Mouse (Mus musculus): Measurements from ENCODE around the gene Sec61a2. TPM values are rescaled to one million over a fixed set of nuclear protein-coding genes. Genes with fewer than 3 reads are reported as not detected.

Sec61a2 gene
- 28.2 TPM for polyA plus RNA-seq (2012; fragmentation: generic; extraction: Trizol)

DNA sequence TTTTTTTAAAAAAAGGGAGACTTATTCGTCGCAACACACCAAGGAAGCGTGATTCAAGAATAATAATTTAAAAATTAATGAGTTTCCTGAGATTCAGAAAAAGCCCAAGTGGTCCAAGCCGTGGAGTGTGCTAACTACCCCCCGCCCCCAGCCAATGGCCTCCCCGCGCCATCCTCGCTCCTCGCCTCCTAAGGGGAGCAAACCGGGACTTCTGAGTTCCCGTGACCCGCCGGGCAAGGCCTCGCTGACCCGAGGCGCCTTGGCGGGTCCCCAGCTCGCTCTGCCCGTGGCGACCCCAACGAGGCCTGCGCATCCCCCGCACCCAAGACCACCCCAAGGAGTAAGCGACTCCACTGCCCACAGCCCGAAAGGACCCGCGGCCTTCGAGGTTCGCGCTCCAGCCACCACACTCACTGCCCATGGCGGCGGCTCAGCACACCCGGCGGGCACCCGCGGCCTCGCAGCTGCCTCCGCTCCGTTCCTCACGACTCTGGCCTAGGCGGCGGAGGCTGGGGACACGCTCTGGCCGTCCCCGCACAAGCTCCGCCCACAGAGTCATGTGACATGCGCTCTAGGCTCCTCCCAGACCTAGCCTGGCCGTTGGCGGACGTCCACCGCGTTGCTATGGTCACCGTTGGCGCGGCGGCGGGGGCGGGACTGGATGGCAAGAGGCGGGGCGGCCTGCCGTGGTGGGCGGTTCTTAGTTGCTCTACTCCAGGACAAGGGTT lies at the start of gene Sec61a2:
TSS of gene Sec61a2 (minus strand) at position 590 of the 728 bp plus-strand sequence.
- Histone ChIP-seq H3K4me3 (peak within 1 kb of the TSS; percentile 65), H3K79me2 (ENCODE audit: control insufficient read depth, insufficient read depth) (peaks cover 38% of the 10 kb centered on the region), H3K36me3 (ENCODE audit: control insufficient read depth, insufficient read depth) (peaks cover 5% of the 10 kb centered on the region), H3K4me2 (ENCODE audit: low read depth) (peak within 1 kb of the TSS; percentile 72), H3K27me3 (ENCODE audit: control insufficient read depth, insufficient read depth, insufficient read length) (peaks cover 6% of the 10 kb centered on the region), H3ac (ENCODE audit: control insufficient read depth, insufficient read length) (peak within 1 kb of the TSS; percentile 47)
- TF ChIP-seq MYOG (IDR thresholded peaks at IDR 0.05; ENCODE audit: control insufficient read depth in 1 of 3, insufficient read depth in 1 of 3, insufficient read length in 2 of 3, low read depth in 2 of 3), result peak in 2 of 3 experiments; percentile 61 to 75
- no peak for TF ChIP-seq TCF12 (IDR thresholded peaks at IDR 0.05; ENCODE audit: insufficient read depth, poor library complexity, severe bottlenecking)
- no peak for TF ChIP-seq CEBPB (IDR thresholded peaks at IDR 0.05; ENCODE audit: insufficient read depth, poor library complexity, severe bottlenecking)
- no peak for TF ChIP-seq E2F4 (IDR thresholded peaks at IDR 0.05; ENCODE audit: insufficient read depth)
- TF ChIP-seq USF1 (IDR thresholded peaks at IDR 0.05; ENCODE audit: low read depth), result peak; percentile 80
- TF ChIP-seq POLR2A (IDR thresholded peaks at IDR 0.05; ENCODE audit: insufficient read length, low read depth), result peak; percentile 100
- peak; percentile 52 for TF ChIP-seq TCF3 (IDR thresholded peaks at IDR 0.05; ENCODE audit: insufficient read length, low read depth)
- TF ChIP-seq MAX (IDR thresholded peaks at IDR 0.05; ENCODE audit: low read depth), result no peak
- TF ChIP-seq REST (IDR thresholded peaks at IDR 0.05; ENCODE audit: insufficient read depth, insufficient read length), result peak; percentile 43
- TF ChIP-seq POLR2AphosphoS2 (IDR thresholded peaks at IDR 0.05; ENCODE audit: insufficient read length, low read depth), result peak; percentile 100
- peak in 2 of 3 experiments; percentile 32 to 79 for TF ChIP-seq MYOD1 (IDR thresholded peaks at IDR 0.05; ENCODE audit: control insufficient read depth in 1 of 3, insufficient read length in 2 of 3, low read depth in 2 of 3)
- TF ChIP-seq SRF (IDR thresholded peaks at IDR 0.05; ENCODE audit: control insufficient read depth, insufficient read length, low read depth), result peak; percentile 60

- no peak overlapping the region for H3ac ChIP-seq (ENCODE audit: control insufficient read depth, insufficient read length)
- peak overlapping the region; percentile 42 for H3K4me2 ChIP-seq (ENCODE audit: low read depth)
- H3K36me3 ChIP-seq (ENCODE audit: control insufficient read depth, insufficient read depth), result no peaks in the 10 kb centered on the region
- H3K27me3 ChIP-seq (ENCODE audit: control insufficient read depth, insufficient read depth, insufficient read length), result no peaks in the 10 kb centered on the region
- TF ChIP-seq MYOD1 (IDR thresholded peaks at IDR 0.05; ENCODE audit: control insufficient read depth in 1 of 3, insufficient read length in 2 of 3, low read depth in 2 of 3) (no peak), CEBPB (IDR thresholded peaks at IDR 0.05; ENCODE audit: insufficient read depth, poor library complexity, severe bottlenecking) (no peak), MYOG (IDR thresholded peaks at IDR 0.05; ENCODE audit: control insufficient read depth in 1 of 3, insufficient read depth in 1 of 3, insufficient read length in 2 of 3, low read depth in 2 of 3) (no peak), POLR2AphosphoS2 (IDR thresholded peaks at IDR 0.05; ENCODE audit: insufficient read length, low read depth) (no peak), TCF3 (IDR thresholded peaks at IDR 0.05; ENCODE audit: insufficient read length, low read depth) (no peak), REST (IDR thresholded peaks at IDR 0.05; ENCODE audit: insufficient read depth, insufficient read length) (no peak), POLR2A (IDR thresholded peaks at IDR 0.05; ENCODE audit: insufficient read length, low read depth) (no peak), E2F4 (IDR thresholded peaks at IDR 0.05; ENCODE audit: insufficient read depth) (no peak), SRF (IDR thresholded peaks at IDR 0.05; ENCODE audit: control insufficient read depth, insufficient read length, low read depth) (no peak)
- H3K4me3 ChIP-seq, result peak overlapping the region; percentile 13
- H3K79me2 ChIP-seq (ENCODE audit: control insufficient read depth, insufficient read depth), result no peaks in the 10 kb centered on the region
Measured at GRCm38 (mm10) chr2:5943071-5943470, 47.8 kb upstream of the Sec61a2 start.

GRCm38 (mm10) chr2:5942416-5943032 lies 47.3 kb upstream of the Sec61a2 start, which contains the start of gene Dhtkd1:
Gene Dhtkd1, minus strand, starts transcription at chr2:5942792.
- no peaks in the 10 kb centered on the region for H3K36me3 ChIP-seq (ENCODE audit: control insufficient read depth, insufficient read depth)
- no peaks in the 10 kb centered on the region for H3K27me3 ChIP-seq (ENCODE audit: control insufficient read depth, insufficient read depth, insufficient read length)
- no peak within 1 kb of the TSS for H3ac ChIP-seq (ENCODE audit: control insufficient read depth, insufficient read length)
- H3K79me2 ChIP-seq (ENCODE audit: control insufficient read depth, insufficient read depth), result no peaks in the 10 kb centered on the region
- peak within 1 kb of the TSS; percentile 13 for H3K4me3 ChIP-seq
- TF ChIP-seq SRF (IDR thresholded peaks at IDR 0.05; ENCODE audit: control insufficient read depth, insufficient read length, low read depth), result no peak
- no peak for TF ChIP-seq E2F4 (IDR thresholded peaks at IDR 0.05; ENCODE audit: insufficient read depth)
- no peak for TF ChIP-seq POLR2A (IDR thresholded peaks at IDR 0.05; ENCODE audit: insufficient read length, low read depth)
- H3K4me2 ChIP-seq (ENCODE audit: low read depth), result peak within 1 kb of the TSS; percentile 42

DNA sequence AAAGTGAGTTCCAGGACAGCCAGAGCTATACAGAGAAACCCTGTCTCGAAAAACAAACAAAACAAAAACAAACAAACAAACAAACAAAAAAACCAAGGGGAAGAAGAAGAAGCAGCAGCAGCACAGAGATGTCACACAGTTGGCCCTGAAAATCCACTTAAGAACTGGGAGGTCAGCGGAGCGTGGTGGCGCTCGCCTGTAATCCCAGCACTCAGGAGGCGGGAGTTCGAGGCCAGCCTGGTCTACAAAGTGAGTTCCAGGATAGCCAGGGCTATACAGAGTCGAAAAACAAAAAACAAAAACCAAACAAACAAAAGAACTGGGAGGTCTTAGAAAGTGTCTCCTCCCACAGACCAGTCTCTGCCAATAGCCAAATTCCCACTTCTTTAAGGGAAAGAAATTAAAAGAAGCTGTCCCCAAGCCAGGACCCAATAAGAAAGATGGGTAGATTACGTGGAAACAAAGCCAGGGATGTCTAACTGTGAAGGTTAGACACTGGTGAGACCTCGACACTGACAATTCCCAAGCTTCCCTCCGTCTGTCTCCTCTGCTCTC lies 46.7 kb upstream of the Sec61a2 start:
- Histone ChIP-seq H3K27me3 (ENCODE audit: control insufficient read depth, insufficient read depth, insufficient read length) (no peaks in the 10 kb centered on the region), H3K4me3 (peak overlapping the region; percentile 13), H3K4me2 (ENCODE audit: low read depth) (peak overlapping the region; percentile 42), H3ac (ENCODE audit: control insufficient read depth, insufficient read length) (no peak overlapping the region), H3K79me2 (ENCODE audit: control insufficient read depth, insufficient read depth) (no peaks in the 10 kb centered on the region), H3K36me3 (ENCODE audit: control insufficient read depth, insufficient read depth) (no peaks in the 10 kb centered on the region)
- TF ChIP-seq MYOG (IDR thresholded peaks at IDR 0.05; ENCODE audit: control insufficient read depth in 1 of 3, insufficient read depth in 1 of 3, insufficient read length in 2 of 3, low read depth in 2 of 3) (no peak), E2F4 (IDR thresholded peaks at IDR 0.05; ENCODE audit: insufficient read depth) (no peak), MAX (IDR thresholded peaks at IDR 0.05; ENCODE audit: low read depth) (no peak), TCF12 (IDR thresholded peaks at IDR 0.05; ENCODE audit: insufficient read depth, poor library complexity, severe bottlenecking) (no peak), REST (IDR thresholded peaks at IDR 0.05; ENCODE audit: insufficient read depth, insufficient read length) (no peak), SRF (IDR thresholded peaks at IDR 0.05; ENCODE audit: control insufficient read depth, insufficient read length, low read depth) (no peak), TCF3 (IDR thresholded peaks at IDR 0.05; ENCODE audit: insufficient read length, low read depth) (no peak), MYOD1 (IDR thresholded peaks at IDR 0.05; ENCODE audit: control insufficient read depth in 1 of 3, insufficient read length in 2 of 3, low read depth in 2 of 3) (no peak), USF1 (IDR thresholded peaks at IDR 0.05; ENCODE audit: low read depth) (no peak)
